Mouse (Mus musculus) heart, embryonic 13.5 days (tissue): ENCODE measurements at regions not wholly inside any gene's neighbourhood (a gene's known extent, or its start where the extent isn't known, plus 50 kb on each side); places are given as distances from the start of the nearest gene placed in this dataset.

Experiments used
- ATAC-seq: fragments of 200-750 bp; cut with Nextera tagmentation; 2 replicates; pipeline ENCODE4 v1.8.0; 2017; ENCODE audit warnings: moderate TSS enrichment; ENCODE audit not compliant: insufficient number of reproducible peaks, low FRiP score, low TSS enrichment; ENCODE audit errors: extremely low read depth
- H3K27ac ChIP-seq: fragments of 300-500 bp; sonication (generic); replicated peaks from 2 replicates; pipeline ENCODE4 v1.5.1; 2015; ENCODE audit warnings: moderate library complexity, mild to moderate bottlenecking, inconsistent platforms
- H3K27me3 ChIP-seq: fragments of 300-500 bp; sonication (generic); replicated peaks from 2 replicates; pipeline ENCODE4 v1.6.1; 2015; ENCODE audit warnings: mild to moderate bottlenecking, inconsistent platforms
- H3K36me3 ChIP-seq: fragments of 300-500 bp; sonication (generic); 2 replicates; pipeline ENCODE4 v1.6.1; 2015; ENCODE audit warnings: mild to moderate bottlenecking, inconsistent platforms
- H3K4me1 ChIP-seq: fragments of 300-500 bp; sonication (generic); 2 replicates; pipeline ENCODE4 v1.6.1; 2015; ENCODE audit warnings: inconsistent platforms
- H3K4me2 ChIP-seq: fragments of 300-500 bp; sonication (generic); 2 replicates; pipeline ENCODE4 v1.6.1; 2015; ENCODE audit warnings: inconsistent platforms, mild to moderate bottlenecking, moderate library complexity
- H3K4me3 ChIP-seq: fragments of 300-500 bp; sonication (generic); 2 replicates; pipeline ENCODE4 v1.5.1; 2015; ENCODE audit warnings: moderate library complexity, mild to moderate bottlenecking, inconsistent platforms
- H3K9ac ChIP-seq: fragments of 300-500 bp; sonication (generic); 2 replicates; pipeline ENCODE4 v1.6.1; 2015; ENCODE audit warnings: inconsistent platforms, mild to moderate bottlenecking, moderate library complexity
- H3K9me3 ChIP-seq: fragments of 300-500 bp; sonication (generic); 2 replicates; pipeline ENCODE4 v1.6.1; 2016; ENCODE audit warnings: inconsistent platforms
- WGBS: fragments of 180-500 bp; shearing (Covaris S2); methylation state at CpG from one replicate; pipeline ENCODE4 v1.1.7; 2015; ENCODE audit warnings: mixed read lengths; 5-methylcytosine and 5-hydroxymethylcytosine counted together

DNA sequence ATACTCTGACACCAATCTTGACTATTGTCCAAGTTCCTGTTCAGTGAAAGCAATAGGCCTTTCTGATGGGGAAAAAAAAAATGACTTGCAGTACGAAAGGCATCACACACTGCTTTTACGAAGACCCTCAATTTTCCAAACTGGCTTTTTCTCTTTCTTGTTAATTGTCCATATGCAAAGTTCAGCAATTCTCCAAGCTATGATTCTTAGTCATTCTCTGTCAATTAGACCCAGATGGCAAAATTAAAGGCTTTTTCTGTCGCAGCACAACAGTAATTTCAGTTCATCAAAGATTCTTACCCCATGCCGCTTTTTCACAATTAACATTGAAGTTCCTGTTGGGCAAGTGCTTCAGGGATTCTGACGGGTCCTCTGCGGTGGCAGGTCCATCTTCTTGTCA is 1343.2 kb upstream of the Slc10a2 start:
- no peaks in the 10 kb centered on the region for H3K36me3 ChIP-seq
- WGBS, result 68% methylated on average over 6 of the region's 6 CpGs
- H3K4me1 ChIP-seq, result no peaks in the 10 kb centered on the region
- H3K4me3 ChIP-seq, result no peak overlapping the region
- ATAC-seq, result no peak
- no peak overlapping the region for H3K4me2 ChIP-seq
- H3K9ac ChIP-seq, result no peak overlapping the region
- no peaks in the 10 kb centered on the region for H3K27me3 ChIP-seq
- H3K9me3 ChIP-seq, result no peaks in the 10 kb centered on the region
- no peak overlapping the region for H3K27ac ChIP-seq

- Histone ChIP-seq H3K9ac (no peak overlapping the region), H3K27ac (no peak overlapping the region), H3K36me3 (no peaks in the 10 kb centered on the region), H3K27me3 (no peaks in the 10 kb centered on the region), H3K9me3 (no peaks in the 10 kb centered on the region), H3K4me1 (no peaks in the 10 kb centered on the region), H3K4me2 (no peak overlapping the region), H3K4me3 (no peak overlapping the region)
- WGBS, result 42% methylated on average over 4 of the region's 4 CpGs
- no peak for ATAC-seq
Observed at GRCm38 (mm10) chr8:6439069-6439468, 1333.9 kb upstream of the Slc10a2 start.
